Mouse (Mus musculus) B cell, adult 67 days (primary cell): Measurements from ENCODE around the gene Apc2. TPM values are rescaled to one million over a fixed set of nuclear protein-coding genes. Genes with fewer than 3 reads are reported as not detected.

Source experiments
- total RNA-seq, 2 experiments: library from RNA; stranded (reverse); gene quantifications; 4 replicates each; pipeline ENCODE4 v1.2.4; 2023

Gene Apc2
- under 1 TPM; 0.24 to 0.35 TPM for total RNA-seq

GRCm38 (mm10) chr10:80295618-80296425 is at the start of gene Apc2:
TSS of gene Apc2 (plus strand) at chr10:80295977.

GRCm38 (mm10) chr10:80248971-80249640 is 46.7 kb upstream of the Apc2 start, which contains the start of gene Ndufs7:
TSS of gene Ndufs7 (plus strand) at chr10:80249121.

GRCm38 (mm10) chr10:80260642-80261584 is 34.9 kb upstream of the Apc2 start, which contains the start of the genes Gamt and Dazap1:
TSS of gene Gamt (minus strand) at chr10:80261012.
TSS of gene Dazap1 (plus strand) at chr10:80261486.

GRCm38 (mm10) chr10:80292251-80293146 is 3.3 kb upstream of the Apc2 start, which contains the start of gene Rps15:
TSS of gene Rps15 (plus strand) at chr10:80292453.

DNA sequence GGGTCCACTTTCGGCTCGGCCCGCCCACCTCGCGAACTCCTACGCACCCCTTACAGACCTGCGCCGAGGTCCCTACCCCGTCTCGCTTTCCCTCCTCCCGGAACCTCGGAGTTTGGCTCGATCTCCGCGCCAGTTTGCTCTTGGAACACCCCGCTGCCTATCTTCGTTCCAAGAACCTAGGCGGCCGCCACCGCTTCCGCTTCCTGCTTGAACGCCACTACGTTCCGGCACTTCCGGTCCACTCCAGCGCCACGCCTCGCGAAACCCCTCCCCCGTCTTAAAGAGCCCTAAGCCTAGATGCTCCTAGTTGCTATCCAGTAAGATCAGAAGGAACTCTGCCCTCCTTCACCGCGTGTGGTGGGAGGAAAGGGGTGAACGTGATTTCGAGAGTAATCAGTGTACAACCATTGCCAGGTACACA is 24.6 kb downstream of the Apc2 start, which contains the start of gene 2310011J03Rik:
TSS of gene 2310011J03Rik (minus strand) at position 198 of the 421 bp plus-strand sequence.

DNA sequence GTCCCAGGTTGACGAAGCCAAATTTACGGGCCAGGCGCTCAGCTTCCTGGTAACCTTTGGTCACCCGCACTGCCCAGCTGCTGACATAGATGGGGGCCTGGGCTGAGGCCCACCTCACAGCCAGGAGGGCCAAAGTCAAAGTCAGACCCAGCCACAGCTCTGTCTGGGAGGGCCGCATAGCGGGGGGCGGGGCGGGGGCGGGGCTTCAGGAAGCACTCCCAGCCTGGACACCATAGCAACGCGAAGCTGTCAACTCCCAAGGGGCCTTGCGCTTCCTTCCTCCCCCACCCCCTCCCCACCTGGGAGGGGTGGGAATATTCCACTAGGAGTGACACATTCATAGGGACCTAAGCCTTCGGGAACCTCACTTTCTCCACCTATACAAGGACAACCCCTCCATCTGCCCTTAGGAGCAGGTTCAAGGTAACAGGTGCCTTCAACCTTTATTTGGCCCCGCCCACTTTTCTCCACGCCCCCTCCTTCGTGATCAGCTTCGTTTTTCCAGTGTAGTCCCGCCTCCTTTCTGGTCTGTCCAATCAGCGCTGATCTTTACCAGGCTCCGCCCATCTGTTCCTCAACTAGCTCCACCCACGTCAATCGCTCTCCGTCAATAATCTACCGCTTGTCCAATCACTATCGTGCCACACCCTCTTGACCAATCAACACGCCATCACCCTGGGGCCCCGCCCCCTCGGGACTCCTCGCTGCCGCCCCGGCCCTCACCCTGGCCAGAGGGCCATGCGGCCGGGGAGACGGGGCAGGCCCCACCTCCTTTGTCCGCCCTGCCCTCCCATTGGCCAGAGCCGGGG is 33.7 kb downstream of the Apc2 start, which contains the start of the genes Pcsk4 and Reep6:
TSS of gene Pcsk4 (minus strand) at position 226 of the 809 bp plus-strand sequence.
TSS of gene Reep6 (plus strand) at position 681 of the 809 bp plus-strand sequence.

GRCm38 (mm10) chr10:80348244-80348781 is 52.5 kb downstream of the Apc2 start, which contains the start of gene Adamtsl5:
TSS of gene Adamtsl5 (minus strand) at chr10:80348412.

GRCm38 (mm10) chr10:80356001-80356682 is 60.4 kb downstream of the Apc2 start, which contains the start of gene Plk5:
TSS of gene Plk5 (plus strand) at chr10:80356459.

Other genes starting within 250 kb of the Apc2 start
- 100 to 1,000 TPM; 124 to 133 TPM for gene Gpx4, start 248.8 kb upstream of the Apc2 start, total RNA-seq
- 100 to 1,000 TPM; 118 to 128 TPM for gene Sbno2, start 190.4 kb upstream of the Apc2 start, total RNA-seq
- gene Stk11, start 180.2 kb upstream of the Apc2 start, total RNA-seq, result 100 to 1,000 TPM; 178 to 181 TPM
- 100 to 1,000 TPM; 171 to 178 TPM for gene Atp5d, start 157.3 kb upstream of the Apc2 start, total RNA-seq
- 1 to 10 TPM; 4.6 to 4.9 TPM for gene Cbarp, start 155.1 kb upstream of the Apc2 start, total RNA-seq
- 100 to 1,000 TPM; 153 to 162 TPM for gene Midn, start 147.7 kb upstream of the Apc2 start, total RNA-seq
- 100 to 1,000 TPM; 152 to 252 TPM for gene Cirbp, start 130.0 kb upstream of the Apc2 start, total RNA-seq
- 10 to 100 TPM in 1 of 2 experiments, 1 to 10 TPM in 1; 9.9 to 13.1 TPM for gene 1600002K03Rik, start 123.0 kb upstream of the Apc2 start, total RNA-seq
- gene Efna2, start 116.5 kb upstream of the Apc2 start, total RNA-seq, result under 1 TPM in 1 of 2 experiments, not detected in 1; 0.42 TPM
- 10 to 100 TPM; 79.2 to 79.3 TPM for gene Mum1, start 69.5 kb upstream of the Apc2 start, total RNA-seq
- 100 to 1,000 TPM in 1 of 2 experiments, 10 to 100 TPM in 1; 98.1 to 106 TPM for gene Ndufs7, start 46.9 kb upstream of the Apc2 start, total RNA-seq
- gene Gamt, start 35.0 kb upstream of the Apc2 start, total RNA-seq, result 1 to 10 TPM; 1.2 to 3.8 TPM
- 100 to 1,000 TPM; 147 to 159 TPM for gene Dazap1, start 34.5 kb upstream of the Apc2 start, total RNA-seq
- 1,000 to 10,000 TPM; 2,823 to 2,836 TPM for gene Rps15, start 3.5 kb upstream of the Apc2 start, total RNA-seq
- 10 to 100 TPM; 27.6 to 32.1 TPM for gene 2310011J03Rik, start 24.6 kb downstream of the Apc2 start, total RNA-seq
- gene Pcsk4, start 33.5 kb downstream of the Apc2 start, total RNA-seq, result 1 to 10 TPM; 1.0 to 1.1 TPM
- under 1 TPM in 1 of 2 experiments, not detected in 1; 0.26 TPM for gene Reep6, start 34.0 kb downstream of the Apc2 start, total RNA-seq
- not detected for gene Adamtsl5, start 52.4 kb downstream of the Apc2 start, total RNA-seq
- not detected for gene Plk5, start 60.5 kb downstream of the Apc2 start, total RNA-seq
- 1 to 10 TPM; 8.4 to 9.4 TPM for gene Mex3d, start 91.7 kb downstream of the Apc2 start, total RNA-seq
- 100 to 1,000 TPM in 1 of 2 experiments, 10 to 100 TPM in 1; 99.8 to 108 TPM for gene Mbd3, start 103.6 kb downstream of the Apc2 start, total RNA-seq
- gene Uqcr11, start 110.9 kb downstream of the Apc2 start, total RNA-seq, result 10 to 100 TPM; 69.0 to 71.6 TPM
- 100 to 1,000 TPM; 202 to 212 TPM for gene Tcf3, start 137.7 kb downstream of the Apc2 start, total RNA-seq
- gene Onecut3, start 198.9 kb downstream of the Apc2 start, total RNA-seq, result not detected
- not detected for gene Atp8b3, start 243.1 kb downstream of the Apc2 start, total RNA-seq